Mouse (Mus musculus) stomach, embryonic 16.5 days (tissue): ENCODE results near the gene Hps5. TPM values are rescaled to one million over a fixed set of nuclear protein-coding genes. Genes with fewer than 3 reads are reported as not detected.
"Not testable (repeated sequence)": the region's sequence is repeated elsewhere in the genome, so short reads cannot be mapped to it uniquely, and the experiment has no call there.

Experiments used
- ATAC-seq: fragments of 200-750 bp; cut with Nextera tagmentation; 2 replicates; pipeline ENCODE4 v1.8.0; 2017; ENCODE audit warnings: moderate number of reproducible peaks, moderate TSS enrichment; ENCODE audit not compliant: insufficient read depth, low FRiP score
- H3K27ac ChIP-seq: fragments of 300-500 bp; sonication (generic); 2 replicates; pipeline ENCODE4 v1.5.1; 2014; ENCODE audit warnings: low read length
- H3K27me3 ChIP-seq: fragments of 300-500 bp; sonication (generic); 2 replicates; pipeline ENCODE4 v1.6.1; 2014; ENCODE audit warnings: low read length, control low read depth, mixed read lengths; ENCODE audit not compliant: control insufficient read depth, insufficient read depth
- H3K36me3 ChIP-seq: fragments of 300-500 bp; sonication (generic); 2 replicates; pipeline ENCODE4 v1.6.1; 2014; ENCODE audit warnings: low read length; ENCODE audit not compliant: control insufficient read depth, insufficient read depth
- H3K4me1 ChIP-seq: fragments of 300-500 bp; sonication (generic); 2 replicates; pipeline ENCODE4 v1.6.1; 2014; ENCODE audit warnings: low read length, control low read depth, mixed read lengths; ENCODE audit not compliant: control insufficient read depth, insufficient read depth
- H3K4me2 ChIP-seq: fragments of 300-500 bp; sonication (generic); 2 replicates; pipeline ENCODE4 v1.6.1; 2014; ENCODE audit warnings: low read depth, low read length, mixed read lengths
- H3K4me3 ChIP-seq: fragments of 300-500 bp; sonication (generic); replicated peaks from 2 replicates; pipeline ENCODE4 v1.5.1; 2014; ENCODE audit warnings: mild to moderate bottlenecking, low read length
- H3K9ac ChIP-seq: fragments of 300-500 bp; sonication (generic); 2 replicates; pipeline ENCODE4 v1.6.1; 2014; ENCODE audit warnings: low read length
- H3K9me3 ChIP-seq: fragments of 300-500 bp; sonication (generic); replicated peaks from 2 replicates; pipeline ENCODE4 v1.6.1; 2016; ENCODE audit warnings: low read length, control low read depth; ENCODE audit not compliant: control insufficient read depth
- whole genome bisulfite sequencing: fragments of 180-500 bp; shearing (Covaris S2); extraction: QIAGEN DNeasy Blood & Tissue Kit; methylation state at CpG from one replicate; pipeline ENCODE4 v1.1.7; 2014; 5-methylcytosine and 5-hydroxymethylcytosine counted together
- polyA plus RNA-seq: library from polyadenylated mRNA; unstranded; fragments of >200 nt; fragmentation: Nextera tagmentation; extraction: Ambion mirVana; gene quantifications from 2 replicates; pipeline ENCODE4 v1.2.1, GENCODE M21; 2015

The Hps5 gene
- polyA plus RNA-seq, 1 experiment from 2014 or later = 23.4 TPM

DNA sequence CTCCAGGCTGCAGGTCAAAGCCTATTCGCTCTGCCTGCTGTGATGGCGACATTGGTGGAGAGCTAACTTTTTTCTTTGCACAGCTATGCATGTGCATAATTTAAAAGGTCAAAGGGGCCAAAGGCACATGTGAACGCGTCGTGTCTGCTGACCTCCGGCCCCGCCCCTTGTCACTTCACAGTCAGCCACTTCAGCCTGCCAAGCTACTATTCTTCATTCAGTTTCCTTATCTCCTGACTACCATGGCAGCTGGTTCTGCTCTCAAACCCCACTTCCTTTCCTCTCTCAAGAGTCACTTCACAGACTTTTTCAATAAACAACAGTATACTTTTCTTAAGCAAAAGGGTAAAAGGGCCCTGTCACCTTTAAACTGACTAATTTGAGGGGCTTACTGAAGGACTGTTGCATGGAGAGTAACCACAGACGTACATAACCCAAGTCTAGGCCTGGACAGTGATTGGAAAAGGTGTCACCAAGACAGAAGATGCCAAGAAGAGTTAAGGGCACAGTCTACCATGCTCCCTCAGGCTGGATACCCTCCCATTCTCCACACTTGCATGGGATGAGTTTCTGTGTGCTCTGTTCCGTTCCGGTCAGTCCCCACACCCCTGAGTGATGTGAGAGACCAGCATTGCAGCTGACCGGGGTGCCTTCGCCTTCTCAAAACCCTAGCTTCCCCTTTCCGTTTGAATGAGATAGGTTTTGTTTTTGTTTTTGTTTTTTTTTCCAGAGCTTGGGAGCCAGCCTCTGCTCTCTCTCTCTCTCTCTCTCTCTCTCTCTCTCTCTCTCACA lies 35.1 kb upstream of the Hps5 start:
- H3K4me1 ChIP-seq = 0 out of 2 replicates have a peak, but pooled peaks cover 6% of the 10 kb centered on the region
- no peaks in the 10 kb centered on the region for H3K27me3 ChIP-seq
- H3K27ac ChIP-seq = peak overlapping the region; percentile 21; the same call in 1 of the 2 replicates
- no peak overlapping the region for H3K9ac ChIP-seq
- 0 out of 2 replicates have a peak, but pooled peaks have one; percentile 22 for ATAC-seq
- H3K36me3 ChIP-seq = no peaks in the 10 kb centered on the region
- H3K4me3 ChIP-seq = no peak overlapping the region
- H3K4me2 ChIP-seq = no peak overlapping the region
- 50% methylated on average over 13 of the region's 13 CpGs for WGBS
- no peaks in the 10 kb centered on the region for H3K9me3 ChIP-seq

DNA sequence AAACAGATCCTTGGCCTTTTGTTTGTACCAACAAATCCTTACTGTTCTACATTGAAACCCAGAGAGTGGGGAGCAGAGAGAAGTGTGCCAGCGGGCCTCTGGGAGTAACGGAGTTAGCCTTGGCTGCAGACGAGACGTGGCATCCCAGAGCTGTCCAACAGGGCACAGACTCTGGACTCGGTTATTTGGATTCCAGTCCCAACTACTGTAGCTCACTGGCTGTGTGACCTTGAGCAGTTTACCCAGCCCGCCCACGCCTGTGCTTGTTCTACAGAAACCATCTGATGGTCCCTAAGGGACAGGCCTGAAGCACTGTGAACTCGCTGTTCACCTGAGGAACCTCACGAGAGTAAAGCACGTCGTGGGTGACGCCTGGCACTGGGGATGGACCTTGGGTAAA lies 34.0 kb upstream of the Hps5 start:
- no peak overlapping the region for H3K27ac ChIP-seq
- H3K9ac ChIP-seq = no peak overlapping the region
- ATAC-seq = no peak
- no peak overlapping the region for H3K4me2 ChIP-seq
- 81% methylated on average over 12 of the region's 12 CpGs for WGBS
- H3K4me1 ChIP-seq = 0 out of 2 replicates have a peak, but pooled peaks cover 6% of the 10 kb centered on the region
- H3K4me3 ChIP-seq = no peak overlapping the region
- no peaks in the 10 kb centered on the region for H3K9me3 ChIP-seq
- no peaks in the 10 kb centered on the region for H3K36me3 ChIP-seq
- H3K27me3 ChIP-seq = no peaks in the 10 kb centered on the region

GRCm38 (mm10) chr7:46827803-46828184 lies 31.9 kb upstream of the Hps5 start:
- no peak for ATAC-seq
- H3K9me3 ChIP-seq = no peaks in the 10 kb centered on the region
- H3K4me1 ChIP-seq = 0 out of 2 replicates have a peak, but pooled peaks cover 4% of the 10 kb centered on the region
- H3K9ac ChIP-seq = no peak overlapping the region
- H3K27ac ChIP-seq = no peak overlapping the region
- no peak overlapping the region for H3K4me3 ChIP-seq
- WGBS = 84% methylated on average over 2 of the region's 2 CpGs
- no peak overlapping the region for H3K4me2 ChIP-seq
- H3K36me3 ChIP-seq = peaks cover 4% of the 10 kb centered on the region; the same call in 1 of the 2 replicates
- H3K27me3 ChIP-seq = no peaks in the 10 kb centered on the region

- Histone ChIP-seq H3K36me3 (peaks cover 10% of the 10 kb centered on the region), H3K4me1 (0 out of 2 replicates have a peak, but pooled peaks cover 4% of the 10 kb centered on the region), H3K27ac (no peak overlapping the region), H3K9ac (no peak overlapping the region), H3K9me3 (no peaks in the 10 kb centered on the region), H3K27me3 (no peaks in the 10 kb centered on the region), H3K4me3 (no peak overlapping the region), H3K4me2 (no peak overlapping the region)
- no peak for ATAC-seq
- WGBS = 52% methylated on average over 20 of the region's 20 CpGs
Observed at GRCm38 (mm10) chr7:46827046-46827802, 31.4 kb upstream of the Hps5 start.

GRCm38 (mm10) chr7:46820876-46821632 lies 25.2 kb upstream of the Hps5 start:
- not testable (repeated sequence) for H3K27ac ChIP-seq, H3K4me1 ChIP-seq, H3K9me3 ChIP-seq, H3K4me2 ChIP-seq, H3K4me3 ChIP-seq, H3K27me3 ChIP-seq, H3K9ac ChIP-seq, ATAC-seq
- 69% methylated on average over 15 of the region's 15 CpGs for WGBS
- peaks cover 24% of the 10 kb centered on the region for H3K36me3 ChIP-seq

DNA sequence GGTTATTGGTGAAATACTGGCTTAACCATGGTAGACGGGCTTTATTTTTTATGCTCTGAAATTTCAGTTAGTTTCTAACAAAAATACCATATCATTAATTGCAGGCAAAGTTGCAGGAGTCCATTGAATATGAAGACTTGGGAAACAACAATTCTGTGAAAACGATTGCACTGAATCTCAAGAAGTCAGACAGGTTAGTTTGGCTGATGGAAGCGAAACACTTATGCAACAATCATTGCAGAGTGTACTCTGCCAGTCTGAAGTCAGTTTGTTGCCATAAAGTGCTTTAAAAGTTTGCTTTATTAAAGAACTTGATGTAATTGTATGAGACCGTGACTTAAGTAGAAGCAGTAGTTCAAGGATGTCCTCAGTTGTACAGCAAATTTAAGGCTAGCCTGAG lies 18.1 kb upstream of the Hps5 start:
- Histone ChIP-seq H3K4me2 (no peak overlapping the region), H3K4me3 (no peak overlapping the region), H3K9ac (no peak overlapping the region), H3K27ac (no peak overlapping the region), H3K4me1 (no peaks in the 10 kb centered on the region), H3K9me3 (no peaks in the 10 kb centered on the region), H3K36me3 (peaks cover 29% of the 10 kb centered on the region), H3K27me3 (no peaks in the 10 kb centered on the region)
- 89% methylated on average over 4 of the region's 4 CpGs for WGBS
- no peak for ATAC-seq

DNA sequence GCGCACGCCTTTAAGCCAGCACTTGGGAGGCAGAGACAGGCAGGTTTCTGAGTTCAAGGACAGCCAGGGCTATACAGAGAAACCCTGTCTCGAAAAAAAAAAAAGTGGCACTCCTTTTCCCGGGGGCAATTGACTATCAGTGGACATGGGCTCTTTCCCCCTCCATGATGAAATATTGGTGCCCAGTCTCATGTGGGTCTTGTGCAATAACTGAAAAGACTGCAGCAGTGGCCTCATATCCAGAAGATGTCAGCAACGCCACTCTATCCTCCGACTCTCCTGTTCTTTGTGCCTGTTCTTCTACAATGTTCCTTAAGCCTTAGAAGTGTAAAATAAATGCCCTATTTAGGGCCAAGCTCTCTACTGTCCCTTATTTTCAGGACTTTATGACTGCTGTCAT lies 14.5 kb upstream of the Hps5 start:
- peaks cover 21% of the 10 kb centered on the region for H3K36me3 ChIP-seq
- no peaks in the 10 kb centered on the region for H3K9me3 ChIP-seq
- WGBS = 93% methylated on average over 6 of the region's 6 CpGs
- no peak overlapping the region for H3K27ac ChIP-seq
- no peak overlapping the region for H3K9ac ChIP-seq
- H3K4me2 ChIP-seq = no peak overlapping the region
- no peak for ATAC-seq
- no peaks in the 10 kb centered on the region for H3K27me3 ChIP-seq
- H3K4me1 ChIP-seq = no peaks in the 10 kb centered on the region
- H3K4me3 ChIP-seq = no peak overlapping the region

DNA sequence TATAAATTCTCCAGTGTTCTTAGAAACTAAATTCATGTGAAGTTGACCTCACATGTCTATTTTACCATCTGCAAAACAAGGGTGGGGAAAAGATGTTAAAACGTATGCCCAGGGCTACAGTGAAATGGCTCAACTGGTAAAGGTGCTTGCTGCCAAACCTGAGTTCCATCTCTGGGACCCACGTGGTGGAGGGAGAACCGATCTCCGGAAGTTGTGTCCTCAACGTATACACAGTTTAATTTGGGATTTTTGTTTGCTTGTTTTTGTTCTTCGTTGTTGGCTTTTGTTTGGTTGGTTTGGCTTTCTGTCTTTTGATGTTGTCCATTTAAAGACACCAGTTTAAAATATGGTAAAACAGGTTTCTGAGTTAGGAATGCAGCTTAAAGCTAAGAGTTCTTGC lies 915 bp upstream of the Hps5 start:
- Histone ChIP-seq H3K9ac (peak overlapping the region; percentile 93), H3K4me2 (peak overlapping the region; percentile 90), H3K27ac (no peak overlapping the region), H3K4me3 (peak overlapping the region; percentile 86), H3K4me1 (peaks cover 18% of the 10 kb centered on the region), H3K27me3 (no peaks in the 10 kb centered on the region), H3K9me3 (no peaks in the 10 kb centered on the region), H3K36me3 (0 out of 2 replicates have a peak, but pooled peaks cover 3% of the 10 kb centered on the region)
- WGBS = 41% methylated on average over 6 of the region's 6 CpGs
- no peak for ATAC-seq
